Mouse (Mus musculus) left cerebral cortex, postnatal 10 days (tissue): Measurements from ENCODE around the gene Meiob. TPM values are rescaled to one million over a fixed set of nuclear protein-coding genes. Genes with fewer than 3 reads are reported as not detected.

Source experiments
- DNase-seq, 2 experiments: peaks; one replicate each; pipeline ENCODE4 v3.0.0; 2021 to 2022; ENCODE audit warnings: low spot score in 2 of 2, mixed read lengths in 1 of 2; ENCODE audit errors: extremely low spot score in 1 of 2
- intact Hi-C: fragments of 180-260 bp; cut with DNase I; formaldehyde crosslinking; loops from one replicate; pipeline ENCODE4 v1.15.1; 2025
- total RNA-seq, 2 experiments: library from RNA; stranded (reverse); gene quantifications; 2 replicates each; pipeline ENCODE4 v1.2.3; 2021

Gene Meiob
- total RNA-seq, 2 experiments from 2014 or later: not detected

DNA sequence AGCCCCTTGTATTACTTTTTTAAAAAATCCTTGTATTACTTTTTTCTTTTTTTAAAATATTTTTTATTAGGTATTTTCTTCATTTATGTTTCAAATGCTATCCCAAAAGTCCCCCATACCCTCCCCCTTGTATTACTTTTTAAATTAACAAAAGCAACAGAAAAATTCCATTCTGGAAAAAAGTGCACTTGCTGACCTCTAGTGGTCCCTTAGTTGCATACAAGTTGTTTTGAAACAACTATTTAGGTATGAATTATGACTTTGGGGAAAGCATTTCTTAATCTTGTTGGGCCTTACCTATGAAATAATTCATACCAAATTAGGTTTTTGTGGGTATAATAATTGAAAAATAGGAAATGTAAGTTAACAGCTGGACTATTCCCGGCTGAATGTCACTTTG is 13.4 kb downstream of the Meiob start:
- DNase-seq: no peak
- intact Hi-C loops: loop anchor here (2.0 kb wide), 1 partner anchor 73 kb away; no protein-coding TSS in a partner anchor

DNA sequence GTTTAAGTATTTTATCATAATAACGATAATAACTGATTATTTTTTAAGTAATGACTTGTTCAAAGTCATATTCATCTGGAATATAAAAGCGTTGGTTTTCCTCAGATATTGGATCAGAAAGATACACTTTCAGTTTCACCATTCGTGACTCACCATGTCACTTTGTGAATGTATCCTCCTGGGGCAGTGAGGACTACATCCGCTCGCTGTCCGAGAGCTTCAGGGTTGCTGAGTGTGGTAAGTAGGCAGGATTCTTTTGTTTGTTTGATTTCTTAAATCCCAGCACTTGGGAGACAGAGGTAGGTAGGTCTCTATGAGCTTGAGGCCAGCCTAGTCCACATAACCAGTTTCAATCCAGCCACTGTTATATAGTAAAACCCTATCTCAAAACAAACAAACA is 14.1 kb downstream of the Meiob start:
- intact Hi-C loops: no loop called here
- DNase-seq: no peak

DNA sequence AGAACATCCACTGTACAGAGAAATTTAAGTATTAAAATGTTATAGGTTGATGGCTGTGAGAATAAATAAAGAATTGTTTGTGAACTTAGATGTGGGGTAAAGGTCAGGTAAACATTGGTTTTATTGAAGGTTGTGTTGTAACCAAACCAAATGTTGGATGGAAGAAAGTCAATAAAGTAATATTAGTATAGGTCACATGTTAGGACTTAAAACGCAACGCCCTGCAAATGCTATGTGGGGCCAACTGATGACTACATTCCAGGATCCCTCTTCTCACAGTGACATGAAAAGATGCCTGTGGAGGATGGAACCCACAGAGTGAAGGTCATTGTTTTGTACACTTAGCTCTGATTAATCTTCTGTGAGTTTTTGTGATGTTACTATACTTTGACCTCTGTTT is 15.4 kb downstream of the Meiob start:
- no peak for DNase-seq
- intact Hi-C loops: no loop called here

DNA sequence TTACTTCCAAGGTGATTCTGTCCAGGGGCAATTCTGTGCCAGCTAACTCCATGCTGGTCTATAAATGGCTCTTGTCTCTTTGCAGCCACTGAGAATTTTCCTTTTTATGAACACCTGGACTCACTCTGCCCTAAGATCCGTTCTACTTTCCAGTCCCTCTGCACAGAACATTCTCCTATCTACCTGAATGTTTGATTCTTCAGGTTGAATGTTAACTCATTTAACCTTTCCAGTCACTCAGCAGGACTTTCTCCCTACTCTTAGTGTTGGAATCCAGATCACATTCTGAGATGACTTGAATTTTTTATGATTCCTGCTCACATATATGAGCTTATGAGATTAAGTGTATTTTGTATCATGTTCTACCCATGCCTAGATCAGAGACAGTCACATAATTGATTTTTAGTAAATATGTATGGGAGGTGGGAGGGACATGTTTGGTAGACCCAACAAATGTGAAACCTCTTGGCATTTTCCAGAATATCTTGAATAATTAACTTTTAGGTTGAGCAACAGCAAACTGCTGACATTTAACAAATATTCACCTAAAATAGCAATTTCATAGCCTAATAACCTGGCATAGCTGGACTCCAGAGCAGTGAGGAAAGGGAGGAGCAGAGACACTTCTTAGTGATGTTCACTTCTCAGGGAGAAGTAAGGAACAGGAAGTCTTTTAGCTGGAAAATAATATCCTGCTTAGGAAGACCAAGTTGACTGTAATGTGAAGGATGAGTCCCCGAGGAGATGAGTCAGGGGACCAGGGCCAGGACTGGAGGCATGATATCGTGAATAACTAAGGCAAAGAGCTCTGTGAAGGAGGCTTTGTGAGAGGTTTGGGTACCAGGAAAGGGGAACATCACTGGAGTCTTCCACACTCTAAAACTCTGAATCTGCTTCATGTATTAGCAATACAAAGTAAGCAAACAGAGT is 17.5 kb downstream of the Meiob start:
- intact Hi-C loops: no loop called here

DNA sequence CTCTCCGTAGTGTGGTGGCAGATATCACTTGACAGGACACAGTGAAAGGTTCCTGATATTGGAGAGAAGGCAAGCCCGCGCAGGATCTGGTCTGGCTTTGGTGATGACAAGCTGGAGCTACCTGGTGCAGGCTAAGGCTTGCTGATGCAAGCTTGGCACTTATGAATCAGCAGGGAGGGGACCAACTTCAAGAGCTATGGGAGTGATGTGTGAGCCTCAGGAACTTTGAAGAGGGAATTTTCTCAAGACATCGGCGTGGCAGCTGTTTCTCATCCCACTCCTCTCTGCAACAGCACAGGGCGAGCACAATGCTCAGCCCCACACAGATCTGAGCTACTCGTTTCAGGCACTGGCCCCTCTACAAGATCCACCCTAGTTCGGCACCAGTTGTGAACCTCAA is 35.8 kb downstream of the Meiob start, which contains the start of gene Hagh:
TSS of gene Hagh (plus strand) at position 302 of the 400 bp plus-strand sequence.
- DNase-seq: no peak
- intact Hi-C loops: no loop called here

More for the DNA sequence above, 17.5 kb downstream of the Meiob start:
- no peak for DNase-seq

DNA sequence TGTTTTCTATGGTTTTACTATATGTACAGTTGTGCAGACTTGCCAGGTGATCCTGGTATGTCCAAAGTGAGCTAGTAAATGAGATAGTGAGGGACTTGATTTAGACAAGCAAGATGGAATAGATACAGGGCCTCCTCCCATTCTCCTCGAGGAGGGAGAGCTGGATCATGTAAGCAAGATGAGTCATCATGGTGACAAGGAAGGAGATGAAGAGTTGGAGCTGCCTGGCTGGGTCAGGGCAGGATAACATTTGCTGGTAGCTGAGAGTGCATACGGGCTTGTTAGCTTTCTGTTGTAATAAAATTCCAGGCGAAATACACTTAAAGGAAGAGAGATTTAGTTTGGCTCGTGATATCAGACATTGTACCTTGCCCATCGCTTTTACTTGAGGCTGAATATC is 36.3 kb downstream of the Meiob start:
- DNase-seq: no peak
- intact Hi-C loops: no loop called here

DNA sequence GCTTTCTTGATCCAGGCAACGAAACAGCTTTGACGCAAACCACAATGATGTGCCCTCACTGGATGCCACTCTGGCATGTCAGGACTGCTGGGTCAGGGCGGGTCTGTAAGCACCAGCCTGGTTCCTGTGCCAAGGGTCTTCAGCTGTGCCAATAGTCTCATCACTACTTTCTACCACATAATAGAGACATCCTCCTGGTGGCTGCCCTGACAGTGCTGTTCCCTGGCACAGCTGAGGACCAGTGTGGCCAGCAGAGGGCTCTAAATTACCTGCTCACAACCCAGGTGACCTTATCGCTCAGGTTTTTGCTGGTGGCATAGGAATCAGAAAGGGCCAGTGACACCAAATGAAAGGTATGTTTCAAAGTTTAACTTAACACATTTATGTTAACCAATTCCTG is 37.0 kb downstream of the Meiob start:
- no peak for DNase-seq
- intact Hi-C loops: no loop called here

DNA sequence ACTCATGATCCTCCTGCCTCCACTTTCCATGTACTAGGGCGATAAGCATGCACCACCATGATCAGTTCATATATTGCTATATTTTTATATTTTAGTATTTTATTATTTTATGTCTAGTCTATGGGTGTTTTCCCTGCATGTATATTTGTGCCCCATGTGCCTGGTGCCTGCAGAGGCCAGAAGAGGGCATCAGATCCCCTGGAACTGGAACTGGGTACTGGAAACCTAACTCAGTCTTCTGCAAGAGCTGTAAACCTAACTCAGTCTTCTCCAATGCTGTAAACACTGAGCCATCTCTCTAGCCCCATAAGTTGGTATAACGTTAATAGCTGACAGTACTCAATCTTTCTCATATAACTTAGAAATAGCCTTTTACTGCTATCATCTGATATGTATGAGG is 38.5 kb downstream of the Meiob start:
- DNase-seq: no peak
- intact Hi-C loops: no loop called here

DNA sequence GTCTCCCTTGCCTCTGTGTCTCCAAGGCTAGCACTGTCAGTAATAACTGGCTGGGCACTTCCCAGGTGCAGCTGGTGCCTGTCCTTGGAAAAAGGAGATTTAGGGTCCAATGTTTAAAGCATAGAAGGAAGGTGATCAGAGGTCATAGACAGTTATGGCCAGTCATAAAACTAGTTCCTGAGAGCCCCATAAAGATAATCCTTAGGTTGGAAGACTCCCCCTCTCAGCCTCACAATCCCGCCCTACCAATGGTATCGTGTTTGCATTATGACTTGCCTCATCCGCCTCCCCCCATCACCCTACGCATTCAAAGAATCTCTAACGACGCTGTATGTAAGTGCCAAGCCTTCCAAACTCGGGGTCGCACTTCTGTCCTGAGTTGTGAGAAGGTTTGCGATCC is 40.4 kb downstream of the Meiob start:
- DNase-seq: no peak
- intact Hi-C loops: no loop called here

DNA sequence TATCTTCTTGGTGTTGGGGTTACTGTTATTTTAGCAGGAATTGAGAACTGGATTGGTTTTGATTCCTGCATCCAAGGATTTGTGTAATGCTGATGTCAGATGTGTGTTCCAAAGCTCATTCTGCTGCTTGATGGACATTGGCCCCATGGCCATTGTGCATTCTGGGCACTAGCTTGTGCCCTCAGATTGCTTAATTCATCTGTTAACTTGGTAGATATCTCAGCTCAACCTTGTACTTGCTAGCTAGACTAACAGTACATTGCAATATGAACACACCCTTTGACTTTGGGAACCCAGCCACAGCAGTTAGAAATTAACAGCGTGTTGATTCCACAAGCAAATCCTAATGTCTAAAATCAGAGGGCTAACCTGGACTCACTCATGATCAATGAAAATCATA is 43.3 kb downstream of the Meiob start:
- DNase-seq: no peak
- intact Hi-C loops: no loop called here

DNA sequence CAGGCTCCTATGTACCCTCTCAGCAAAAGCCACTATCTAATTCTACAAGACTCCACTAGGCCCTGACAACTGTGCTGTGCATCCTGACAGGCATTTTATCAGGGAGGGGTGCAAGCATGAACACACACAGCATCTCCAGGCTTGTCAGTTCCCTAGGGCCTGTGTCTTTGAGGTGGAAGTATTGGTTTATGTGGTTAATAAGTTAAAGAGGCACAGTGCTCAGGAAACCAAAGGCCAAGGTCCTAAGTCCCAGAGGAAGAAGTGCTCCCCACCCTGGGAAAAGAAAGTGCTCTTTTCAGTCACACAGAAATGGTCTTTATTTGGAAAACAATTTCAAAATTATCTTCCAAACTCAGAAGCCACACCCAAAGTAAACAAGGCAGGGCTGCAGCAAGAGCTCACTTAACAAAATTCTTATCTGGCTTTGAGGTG is 44.5 kb downstream of the Meiob start:
- no peak for DNase-seq
- intact Hi-C loops: no loop called here

DNA sequence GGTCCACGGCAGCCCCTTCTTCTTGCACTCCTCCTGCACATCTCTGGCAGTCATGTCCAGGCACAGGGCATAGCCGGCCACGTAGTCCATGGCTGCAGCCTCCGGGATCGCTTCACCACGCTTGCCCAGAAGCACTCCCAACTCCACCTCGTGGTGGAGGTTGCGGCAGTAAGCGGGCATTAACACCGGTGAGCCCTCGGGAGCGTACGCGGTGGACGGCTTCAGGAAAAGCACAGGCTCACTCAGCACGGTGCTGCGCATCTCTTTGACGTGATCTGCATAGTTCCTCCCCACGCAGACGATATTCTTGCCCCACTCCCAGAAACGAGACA is 45.6 kb downstream of the Meiob start:
- intact Hi-C loops: no loop called here
- no peak for DNase-seq

DNA sequence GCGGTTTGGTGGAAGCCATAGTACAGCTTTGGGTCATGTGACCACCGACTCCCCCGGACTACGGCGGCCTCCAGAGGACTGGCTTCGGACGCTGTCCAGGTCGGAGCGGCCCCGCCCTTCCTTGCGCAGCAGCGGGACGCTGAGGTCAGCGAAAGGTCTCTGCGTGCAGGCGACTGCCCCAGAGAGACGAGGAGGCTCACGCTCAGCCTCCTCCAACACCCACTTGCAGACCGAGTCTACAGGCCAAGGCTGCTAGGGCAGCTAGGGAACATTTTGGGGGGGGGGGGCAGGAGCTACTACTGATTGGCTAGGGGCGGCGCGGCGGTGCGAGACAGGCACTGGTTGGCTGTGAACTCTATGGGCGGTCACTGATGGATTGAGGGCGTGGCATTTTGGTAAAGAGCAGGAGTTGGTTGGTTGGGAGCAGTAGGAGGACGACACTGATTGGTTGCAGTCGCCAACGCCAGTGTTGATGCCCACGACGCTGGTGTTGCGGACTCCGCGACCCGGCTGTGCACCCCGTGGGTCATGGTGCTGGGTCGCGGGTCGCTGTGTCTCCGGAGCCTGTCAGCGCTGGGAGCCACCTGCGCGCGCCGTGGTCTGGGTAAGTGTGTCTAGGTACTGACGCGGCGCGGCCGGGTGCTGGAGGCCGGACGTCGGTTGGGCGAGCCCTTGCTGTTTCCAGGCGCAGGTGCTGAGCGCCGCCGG is 46.1 kb downstream of the Meiob start, which contains the start of gene Fahd1:
TSS of gene Fahd1 (minus strand) at position 300 of the 708 bp plus-strand sequence.
- intact Hi-C loops: no loop called here
- peak; percentile 98 for DNase-seq

DNA sequence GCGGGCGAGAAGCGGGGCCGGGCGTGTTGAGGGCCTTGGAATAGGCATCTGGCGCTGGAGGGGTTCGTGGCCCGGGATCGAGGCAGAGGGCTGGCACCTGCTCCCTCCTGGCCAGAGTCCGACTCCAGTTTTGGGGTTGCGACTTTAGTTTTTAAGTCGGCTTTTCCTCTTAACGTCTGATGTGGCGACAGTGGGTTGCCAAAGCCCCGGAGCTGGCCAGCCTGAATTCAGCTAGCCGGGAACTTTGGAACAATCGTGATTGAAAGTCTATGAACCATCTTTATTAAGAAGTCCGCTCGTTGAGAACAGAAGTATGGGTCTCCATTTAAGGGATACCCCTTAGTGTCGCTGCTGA is 46.7 kb downstream of the Meiob start:
- intact Hi-C loops: no loop called here
- no peak for DNase-seq

DNA sequence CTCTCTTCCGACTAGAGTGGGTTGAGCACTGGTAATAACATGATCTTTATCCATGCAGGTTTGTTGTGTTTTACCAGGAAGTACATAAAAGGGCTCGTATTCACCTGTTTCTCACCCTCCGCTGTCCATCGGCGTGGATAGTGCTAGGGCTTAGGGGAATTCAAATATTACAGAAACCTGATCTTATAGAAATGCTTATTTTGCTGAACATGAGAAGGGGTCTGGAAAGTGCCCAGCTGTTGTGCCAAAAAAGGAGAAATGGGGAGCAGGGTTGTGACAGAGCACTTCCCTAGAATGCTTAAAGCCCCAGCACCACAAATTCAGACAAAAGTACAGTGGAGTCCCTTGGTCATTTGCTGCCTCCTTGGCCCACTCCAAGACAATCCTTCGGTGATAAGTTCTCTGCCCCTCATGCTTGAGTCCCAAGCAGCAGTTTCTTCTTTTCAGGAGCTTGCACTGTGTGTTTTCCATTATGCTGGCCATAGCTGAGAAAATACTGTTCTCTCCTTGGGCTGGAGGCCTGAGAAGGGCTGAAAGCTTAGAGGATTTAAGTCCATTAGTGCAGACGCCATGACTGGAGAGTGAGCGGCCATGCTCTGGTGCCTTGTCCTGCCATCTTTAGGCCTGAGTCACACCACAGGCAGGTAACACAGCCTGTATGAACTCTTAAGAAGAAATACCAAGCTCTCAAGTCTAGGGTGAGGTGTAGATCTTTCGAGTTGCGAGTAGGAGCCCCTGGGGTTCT is 47.5 kb downstream of the Meiob start:
- intact Hi-C loops: no loop called here

DNA sequence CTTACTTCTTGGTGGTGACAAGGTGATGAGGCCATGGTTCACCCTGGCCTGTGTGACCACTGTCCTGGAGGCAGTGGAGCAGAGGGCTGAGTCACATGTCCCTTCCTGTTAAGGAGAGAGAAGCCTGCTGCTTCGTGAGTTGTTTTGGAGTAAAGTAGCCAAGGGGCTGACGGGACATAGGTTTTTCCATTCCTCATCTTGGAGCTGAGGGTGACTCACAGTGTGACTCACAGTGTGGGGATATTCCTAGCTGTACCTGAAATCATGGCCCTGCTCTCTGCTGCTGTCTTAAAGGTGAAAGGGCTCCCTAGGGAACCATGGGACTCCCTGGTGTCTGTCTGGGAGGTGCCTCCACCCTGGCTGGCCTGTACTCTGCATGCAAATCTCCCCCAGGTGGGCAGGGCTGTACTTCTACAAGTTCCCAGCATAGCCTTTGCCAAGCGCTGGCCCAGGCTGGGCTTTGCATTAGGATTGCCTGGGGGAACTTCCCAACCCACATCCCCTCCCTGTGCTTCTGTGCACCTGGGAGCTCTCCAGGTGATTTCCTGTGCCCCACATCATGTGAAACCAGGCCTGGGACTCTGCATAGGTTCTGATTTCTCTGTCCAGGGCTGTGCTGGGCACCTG is 51.9 kb downstream of the Meiob start:
- intact Hi-C loops: no loop called here
- DNase-seq: no peak

More for the DNA sequence above, 47.5 kb downstream of the Meiob start:
- DNase-seq: no peak

DNA sequence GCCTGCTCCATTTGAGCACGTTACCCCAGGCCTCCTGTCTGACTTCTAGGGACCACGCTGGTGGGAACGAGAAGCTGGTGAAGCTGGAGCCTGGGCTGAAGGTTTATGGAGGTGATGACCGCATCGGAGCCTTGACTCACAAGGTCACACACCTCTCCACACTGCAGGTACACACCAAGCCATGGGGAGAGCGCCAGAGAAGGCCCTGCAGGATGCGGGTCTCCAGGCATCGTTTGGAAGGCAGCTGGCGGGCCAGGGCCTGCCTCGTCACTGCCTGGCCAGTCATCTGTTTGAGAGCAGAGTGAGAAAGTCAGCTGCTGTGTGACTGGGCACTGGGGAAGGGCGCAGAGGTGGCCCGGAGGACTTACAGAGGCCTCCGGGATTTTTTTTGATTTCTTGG is 52.5 kb downstream of the Meiob start:
- intact Hi-C loops: no loop called here
- no peak for DNase-seq

DNA sequence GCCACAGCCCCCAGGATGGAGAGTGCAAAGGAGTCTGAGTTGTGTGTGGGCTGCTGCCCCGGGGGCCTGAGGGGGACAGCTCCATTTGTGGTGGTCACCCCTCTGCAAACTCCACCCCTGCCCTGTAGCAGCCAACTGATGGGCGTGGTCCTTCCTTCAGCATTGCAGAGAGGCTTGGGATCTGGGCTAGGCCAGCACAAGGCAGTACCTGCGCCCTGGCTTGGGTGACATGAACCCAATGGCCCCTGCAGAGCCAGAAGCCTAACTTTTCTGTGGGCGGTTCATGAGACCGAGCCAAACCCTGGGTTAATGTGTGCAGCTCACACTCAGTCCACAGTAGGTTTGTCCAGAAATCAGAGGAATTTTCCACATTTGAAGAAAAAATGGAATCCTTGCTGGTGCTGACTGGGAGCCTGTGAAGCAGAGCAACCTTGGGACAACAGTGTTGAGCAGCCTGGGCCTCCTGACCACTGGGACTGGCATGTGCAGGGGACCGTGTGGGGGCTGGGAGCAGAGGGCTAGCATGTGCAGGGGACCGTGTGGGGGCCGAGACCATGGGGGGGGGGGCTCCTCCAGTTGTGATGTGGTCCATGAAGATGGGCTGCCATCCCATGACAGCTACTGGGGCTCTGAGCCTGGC is 53.9 kb downstream of the Meiob start:
- intact Hi-C loops: no loop called here
- DNase-seq: no peak

DNA sequence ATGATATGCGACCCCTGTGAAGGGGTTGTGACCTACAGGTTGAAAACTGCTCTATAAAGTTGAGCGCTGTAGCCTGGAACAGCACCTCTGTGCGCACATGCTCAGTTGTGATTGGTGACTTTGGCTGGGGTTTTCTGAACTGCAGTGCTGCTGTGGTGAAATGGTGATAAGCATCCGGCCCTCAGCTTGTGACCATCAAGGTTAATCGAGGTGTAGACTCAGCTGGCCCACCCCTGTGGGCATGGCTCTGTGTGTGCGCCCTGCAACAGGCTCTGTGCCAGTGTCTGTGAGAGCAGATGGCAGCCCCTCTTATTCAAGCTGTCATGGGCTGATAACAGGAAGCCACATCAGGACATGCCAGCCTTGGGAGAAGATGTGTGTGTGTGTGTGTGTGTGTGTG is 54.9 kb downstream of the Meiob start:
- intact Hi-C loops: no loop called here
- no peak for DNase-seq
